Mouse (Mus musculus): ENCODE results near the gene Rab28.

The Rab28 gene

DNA sequence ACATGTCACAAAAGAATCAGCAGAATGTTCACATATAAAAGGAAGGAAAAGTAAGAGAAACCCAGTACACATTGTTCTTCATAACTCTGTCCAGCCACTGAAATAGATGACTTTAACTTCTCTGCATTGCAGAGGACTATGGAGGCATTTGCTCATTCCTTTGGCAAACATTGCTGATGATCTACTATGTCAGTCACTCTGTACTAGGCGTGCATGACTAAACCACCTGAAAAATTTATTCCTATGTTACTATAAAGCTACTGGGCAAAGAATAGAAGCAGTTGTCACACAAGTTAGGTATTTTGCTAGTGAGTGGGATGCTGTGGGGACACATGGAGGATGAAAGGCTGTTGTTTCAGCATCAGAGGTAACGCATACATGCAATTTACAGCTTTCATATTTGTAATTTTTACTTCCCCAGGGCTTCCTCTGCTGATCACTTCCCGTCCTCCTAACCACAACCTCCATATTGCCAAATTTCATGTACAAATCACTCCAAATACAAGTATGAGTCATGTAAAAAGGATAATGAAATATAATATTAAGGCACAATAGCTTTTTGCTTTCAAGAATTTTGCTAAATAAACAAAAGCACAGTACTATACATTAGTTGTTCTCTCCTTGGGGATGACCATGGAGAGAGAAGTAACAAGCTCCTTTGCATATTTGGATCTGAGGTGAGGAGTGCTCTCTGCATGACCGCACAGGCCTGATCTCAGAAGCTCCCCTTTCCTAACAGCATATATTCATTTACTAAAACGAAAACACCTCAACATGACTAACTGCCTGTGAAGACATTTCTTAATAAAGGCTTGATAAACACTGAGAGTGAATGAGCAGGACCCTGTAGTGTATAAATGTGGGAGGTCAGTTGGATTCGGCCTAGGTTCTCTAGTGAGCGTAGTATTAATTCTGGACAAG is 80.5 kb downstream of the Rab28 start:
- DNase-seq (ENCODE audit: low spot score in 2 of 2) = no peak

DNA sequence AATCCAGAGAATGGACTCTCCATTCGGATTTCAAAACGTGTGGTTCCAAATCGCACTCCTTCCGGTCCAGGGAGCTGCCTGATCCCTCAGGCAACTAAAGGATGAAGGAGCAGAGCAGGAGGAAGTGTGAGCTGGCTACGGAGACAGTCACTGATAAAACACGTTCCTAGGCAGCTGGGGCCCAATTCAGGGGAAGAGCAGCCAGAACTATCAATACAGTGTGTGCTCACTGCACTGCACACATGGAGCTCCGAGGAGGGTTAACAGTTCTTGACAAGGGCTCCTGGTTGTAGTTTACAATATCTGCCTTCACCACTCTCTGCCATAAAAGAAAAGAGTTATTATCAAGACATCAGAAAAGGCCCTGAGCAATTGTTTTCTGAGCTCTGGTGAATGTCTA is 82.4 kb downstream of the Rab28 start:
- DNase-seq (ENCODE audit: low spot score in 2 of 2) = no peak

DNA sequence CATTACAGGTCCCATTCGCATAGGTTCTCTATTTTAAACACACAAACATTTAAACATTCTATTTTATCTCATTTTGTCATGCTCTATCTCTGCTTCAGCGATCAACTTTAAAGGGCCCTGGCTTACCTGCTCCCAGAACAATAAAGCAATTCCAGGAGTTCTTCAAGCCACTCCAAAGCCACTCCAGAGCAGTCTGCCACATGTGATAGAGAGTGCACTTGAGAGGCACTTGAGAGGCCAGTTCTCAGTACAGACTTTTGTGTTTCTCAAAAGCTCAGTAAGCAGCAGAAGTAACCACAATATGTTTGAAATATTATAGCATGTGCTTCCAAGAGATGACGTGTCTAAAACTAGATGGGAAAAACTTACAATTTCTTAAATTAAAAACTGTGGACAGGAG is 86.2 kb downstream of the Rab28 start:
- DNase-seq (ENCODE audit: low spot score in 2 of 2) = no peak

DNA sequence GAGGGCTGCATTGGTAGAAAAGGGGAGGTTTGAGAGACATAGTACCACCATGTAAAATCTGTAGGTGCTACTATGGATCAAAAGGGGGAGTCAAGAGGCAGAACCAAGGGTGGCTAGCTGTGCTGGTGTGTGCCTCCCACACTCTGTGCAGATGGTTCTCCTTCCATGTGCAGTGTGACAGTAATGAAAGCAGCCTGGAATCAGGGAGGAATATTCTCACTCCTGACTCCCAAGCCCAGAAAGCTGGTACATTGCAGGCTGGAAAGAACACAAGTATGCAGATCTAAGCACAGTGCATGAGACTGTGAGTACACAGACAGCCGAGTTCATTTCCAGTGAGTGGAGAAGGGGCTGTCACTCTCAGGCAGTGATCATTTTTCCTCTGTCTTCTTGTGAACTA is 89.0 kb downstream of the Rab28 start:
- no peak for DNase-seq (ENCODE audit: low spot score in 2 of 2)

DNA sequence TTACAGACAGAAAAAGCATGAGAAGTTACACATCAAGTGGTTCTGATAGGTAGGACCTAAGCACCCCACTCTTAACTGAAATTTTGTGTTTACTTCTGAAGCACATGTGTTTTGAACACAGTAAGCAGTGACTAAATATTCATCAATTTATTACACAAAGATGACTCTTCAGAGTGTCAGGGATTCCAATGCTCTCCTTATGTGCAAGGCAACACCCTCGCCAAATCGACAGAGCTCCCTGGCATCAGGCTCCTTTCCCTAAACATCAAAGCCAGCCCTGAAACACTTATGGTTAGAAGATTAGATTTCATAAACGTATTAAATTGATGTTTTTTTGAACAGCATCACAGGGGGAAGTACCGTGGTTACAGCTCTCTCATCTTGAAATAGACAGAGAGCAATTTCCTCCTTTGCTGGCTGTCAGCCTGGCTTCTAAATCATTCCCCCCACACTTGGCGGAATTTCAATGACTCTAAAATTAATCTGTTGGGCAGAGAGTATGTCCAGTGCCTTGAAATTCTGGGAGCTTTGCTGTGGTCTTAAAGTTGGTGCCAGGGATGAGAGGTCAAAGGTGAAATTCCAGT is 97.4 kb downstream of the Rab28 start:
- DNase-seq (ENCODE audit: low spot score in 2 of 2) = no peak

GRCm38 (mm10) chr5:41596242-41597117 is 111.5 kb downstream of the Rab28 start:
- no peak for DNase-seq (ENCODE audit: low spot score in 2 of 2)

DNA sequence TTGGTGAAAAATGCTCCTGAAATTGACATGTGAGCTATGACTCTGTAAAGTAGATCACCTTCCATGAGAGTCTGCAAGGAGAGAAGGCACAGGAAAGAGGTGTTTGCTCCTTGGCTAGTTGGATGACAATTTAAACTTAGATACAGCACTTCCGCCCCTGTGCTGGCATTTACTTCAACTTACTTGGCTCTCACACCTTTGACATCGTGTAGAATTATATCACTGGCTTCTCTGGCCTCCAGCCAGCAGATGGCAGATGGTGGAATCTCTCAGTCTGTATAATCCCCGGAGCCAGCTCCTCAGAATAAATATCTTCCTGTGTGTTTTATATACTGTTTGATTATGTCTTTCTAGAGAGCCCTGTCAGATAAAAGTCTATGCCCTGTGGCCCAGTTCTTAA is 112.8 kb downstream of the Rab28 start:
- DNase-seq (ENCODE audit: low spot score in 2 of 2) = no peak

GRCm38 (mm10) chr5:41578051-41578450 is 129.9 kb downstream of the Rab28 start:
- DNase-seq (ENCODE audit: low spot score in 2 of 2) = no peak

Data from natural killer cell, adult 2 months (primary cell).